Comparison of ENCODE assay signal across 15 mouse cellular contexts in genomic region chr17:86969582-86969981, GRCm38 (mm10). TPM values are rescaled to one million over a fixed set of nuclear protein-coding genes. Genes with fewer than 3 reads are reported as not detected.
DNase-seq lines count a peak whose midpoint lies in the region; ATAC-seq and TF ChIP-seq lines count a peak whose summit lies in the region.
"Had no signal": no experiment of that assay in that cellular context is flagged by ENCODE, and none has a peak within 500 bp of the region (broad histone marks: within the 10 kb centered on the region; RNA-seq: fewer than 3 reads in every experiment).

No protein-coding gene starts in this region.

- peak; percentile 42 for DNase-seq in gastrocnemius, postnatal 25 days
- no peak for DNase-seq in gastrocnemius, postnatal 14 days
- DNase-seq in 416B (ENCODE audit: low read depth), result peak; percentile 19
- peak; percentile 82 for DNase-seq in spleen, adult 2 months (ENCODE audit: low read depth in 1 of 2, low spot score in 2 of 2)
- no peak for DNase-seq in adrenal gland, postnatal 10 days
- no peak for DNase-seq in cerebellum, adult 11 months
- DNase-seq: cerebellum, adult 18-20 months; right cerebral cortex, postnatal 25 days had no signal

- intact Hi-C loops in gastrocnemius, postnatal 14 days (cut with DNase I; ENCODE audit: low total_unique reads), result no loop called here

- no peaks in the 10 kb centered on the region for H3K27me3 ChIP-seq in spleen, adult 2 months (ENCODE audit: control insufficient read depth, insufficient read depth, low read length)

- TF ChIP-seq POLR2A in spleen, adult 2 months (IDR thresholded peaks at IDR 0.05; ENCODE audit: low read depth, low read length), result no peak

- peak; percentile 73 for ATAC-seq in common myeloid progenitor, adult 5-6 weeks (replicated peaks; ENCODE audit: low read depth, poor library complexity, severe bottlenecking)
- no peak for ATAC-seq in erythroid progenitor cell, adult 5-6 weeks (replicated peaks; ENCODE audit: low FRiP score, poor library complexity, severe bottlenecking)
- ATAC-seq: intestine, postnatal 0 days had no signal

- peaks cover 3% of the 10 kb centered on the region; the same call in 1 of the 2 replicates for H3K36me3 ChIP-seq in spleen, adult 2 months (ENCODE audit: control insufficient read depth, insufficient read depth, low read length)

- 8% methylated on average over 5 of the region's 5 CpGs for WGBS in spleen, adult 2 months

- H3K27ac ChIP-seq in spleen, adult 2 months (ENCODE audit: insufficient read depth, low read length), result peak overlapping the region; percentile 90
- H3K27ac ChIP-seq: liver, embryonic 14.5 days had no signal

- peak overlapping the region; percentile 41; the same call in 1 of the 2 replicates for H3K4me3 ChIP-seq in spleen, adult 2 months (ENCODE audit: extremely low read depth, insufficient read depth, insufficient read length)
- H3K4me3 ChIP-seq: erythroblast, embryonic 14.5 days had no signal

- H3K4me1 ChIP-seq in spleen, adult 2 months (ENCODE audit: control insufficient read depth, insufficient read depth, insufficient read length), result peaks cover 53% of the 10 kb centered on the region

- 0 out of 2 replicates have a peak, but pooled peaks have one; percentile 28 for TF ChIP-seq CTCF in spleen, adult 2 months (IDR thresholded peaks at IDR 0.05; ENCODE audit: extremely low read depth, insufficient read depth, insufficient read length, insufficient replicate concordance)

RNA-seq across cellular contexts. Expression of gene Rhoq, which starts 6.7 kb away (rescaled TPM):
- total RNA-seq in gastrocnemius, postnatal 25 days (2021), result 100 to 1,000 TPM; 197 to 201 TPM
- total RNA-seq in gastrocnemius, postnatal 14 days (2021), result 100 to 1,000 TPM; 164 to 165 TPM
- total RNA-seq in common myeloid progenitor, adult 5-6 weeks (2017), result 5.2 and 5.6 TPM in 2 replicates
- polyA plus RNA-seq in spleen, adult 2 months (2012; rRNA removed), result 18.7 and 22.8 TPM in 2 replicates
- 100 to 1,000 TPM in 1 of 2 experiments, 10 to 100 TPM in 1; 92.3 to 100 TPM for total RNA-seq in adrenal gland, postnatal 10 days (2021)
- total RNA-seq in erythroid progenitor cell, adult 5-6 weeks (2015; ENCODE audit: low replicate concordance), result 4.7 and 10.9 TPM in 2 replicates
- total RNA-seq in erythroid progenitor cell, adult 5-6 weeks (2017; ENCODE audit: low replicate concordance), result 2.9 and 4.0 TPM in 2 replicates

RNA-seq across cellular contexts. Expression of gene Atp6v1e2, which starts 21.9 kb away (rescaled TPM):
- total RNA-seq in gastrocnemius, postnatal 25 days (2021), result not detected
- total RNA-seq in gastrocnemius, postnatal 14 days (2021), result not detected
- total RNA-seq in common myeloid progenitor, adult 5-6 weeks (2017), result not detected in 2 replicates
- not detected in 2 replicates for polyA plus RNA-seq in spleen, adult 2 months (2012; rRNA removed)
- not detected for total RNA-seq in adrenal gland, postnatal 10 days (2021)
- not detected in 2 replicates for total RNA-seq in erythroid progenitor cell, adult 5-6 weeks (2015; ENCODE audit: low replicate concordance)
- total RNA-seq in erythroid progenitor cell, adult 5-6 weeks (2017; ENCODE audit: low replicate concordance), result not detected in 2 replicates
- total RNA-seq: heart, adult 18-20 months had no signal
- polyA plus RNA-seq: erythroblast, embryonic 14.5 days; intestine, postnatal 0 days; liver, embryonic 14.5 days had no signal

RNA-seq across cellular contexts. Expression of gene Tmem247, which starts 52.4 kb away (rescaled TPM):
- not detected for total RNA-seq in gastrocnemius, postnatal 25 days (2021)
- not detected for total RNA-seq in gastrocnemius, postnatal 14 days (2021)
- not detected in 2 replicates for total RNA-seq in common myeloid progenitor, adult 5-6 weeks (2017)
- not detected in 2 replicates for polyA plus RNA-seq in spleen, adult 2 months (2012; rRNA removed)
- total RNA-seq in adrenal gland, postnatal 10 days (2021), result not detected
- total RNA-seq in erythroid progenitor cell, adult 5-6 weeks (2015; ENCODE audit: low replicate concordance), result not detected in 2 replicates
- total RNA-seq in erythroid progenitor cell, adult 5-6 weeks (2017; ENCODE audit: low replicate concordance), result not detected in 2 replicates
- total RNA-seq: heart, adult 18-20 months; layer of hippocampus, postnatal 25 days had no signal
- polyA plus RNA-seq: erythroblast, embryonic 14.5 days; intestine, postnatal 0 days; liver, embryonic 14.5 days had no signal

RNA-seq across cellular contexts. Expression of gene Pigf, which starts 55.6 kb away (rescaled TPM):
- total RNA-seq in gastrocnemius, postnatal 25 days (2021), result 1 to 10 TPM; 1.6 to 1.8 TPM
- total RNA-seq in gastrocnemius, postnatal 14 days (2021), result 1 to 10 TPM; 2.1 to 2.9 TPM
- 15.7 and 22.7 TPM in 2 replicates for total RNA-seq in common myeloid progenitor, adult 5-6 weeks (2017)
- 2.1 and 2.2 TPM in 2 replicates for polyA plus RNA-seq in spleen, adult 2 months (2012; rRNA removed)
- total RNA-seq in adrenal gland, postnatal 10 days (2021), result 10 to 100 TPM in 1 of 2 experiments, 1 to 10 TPM in 1; 8.3 to 11.0 TPM
- total RNA-seq in erythroid progenitor cell, adult 5-6 weeks (2015; ENCODE audit: low replicate concordance), result 6.3 TPM in 1 of 2 replicates, not detected in the other
- 2.4 and 4.3 TPM in 2 replicates for total RNA-seq in erythroid progenitor cell, adult 5-6 weeks (2017; ENCODE audit: low replicate concordance)

RNA-seq across cellular contexts. Expression of gene Cript, which starts 55.8 kb away (rescaled TPM):
- 10 to 100 TPM; 38.5 to 41.4 TPM for total RNA-seq in gastrocnemius, postnatal 25 days (2021)
- total RNA-seq in gastrocnemius, postnatal 14 days (2021), result 10 to 100 TPM; 27.1 to 31.1 TPM
- 45.7 and 84.5 TPM in 2 replicates for total RNA-seq in common myeloid progenitor, adult 5-6 weeks (2017)
- polyA plus RNA-seq in spleen, adult 2 months (2012; rRNA removed), result 3.9 and 5.0 TPM in 2 replicates
- 10 to 100 TPM; 49.9 to 52.7 TPM for total RNA-seq in adrenal gland, postnatal 10 days (2021)
- 53.3 and 91.8 TPM in 2 replicates for total RNA-seq in erythroid progenitor cell, adult 5-6 weeks (2015; ENCODE audit: low replicate concordance)
- total RNA-seq in erythroid progenitor cell, adult 5-6 weeks (2017; ENCODE audit: low replicate concordance), result 37.4 and 51.5 TPM in 2 replicates

Comparison
In these comparisons a context has a peak if more than half of its experiments do, and no peak if none do; other contexts are left out.
1. DNase-seq: peak in gastrocnemius, postnatal 25 days (single experiment), 416B (single experiment) and spleen, adult 2 months (2 of 2); none in gastrocnemius, postnatal 14 days (single experiment), adrenal gland, postnatal 10 days (single experiment) and cerebellum, adult 11 months (single experiment).
2. RNA of gene Rhoq, which starts 6.7 kb away (total RNA-seq): 197 to 201 TPM in gastrocnemius, postnatal 25 days, 164 to 165 TPM in gastrocnemius, postnatal 14 days and 92.3 to 100 TPM in adrenal gland, postnatal 10 days; 2.9 to 10.9 TPM in erythroid progenitor cell, adult 5-6 weeks and 5.2 to 5.6 TPM in common myeloid progenitor, adult 5-6 weeks; every median in the first group is over 4 times any median in the second.